Mouse (Mus musculus): ENCODE measurements around the gene Fcgbp. TPM values are rescaled to one million over a fixed set of nuclear protein-coding genes. Genes with fewer than 3 reads are reported as not detected.

Gene Fcgbp
- 0.25 and 0.40 TPM in 2 replicates for polyA plus RNA-seq (2016; fragmentation: Nextera tagmentation; extraction: Ambion mirVana)

- 87% methylated on average over 21 of the region's 21 CpGs for WGBS
- H3K4me1 ChIP-seq, result no peaks in the 10 kb centered on the region
- DNase-seq (ENCODE audit: extremely low spot score, low spot score), result no peak
These were observed at the start of gene Fcgbp for GRCm38 (mm10) chr7:28070531-28071298. TSS of gene Fcgbp (plus strand) at chr7:28071236.

GRCm38 (mm10) chr7:28044524-28044923, 26.5 kb upstream of the Fcgbp start:
- DNase-seq (ENCODE audit: extremely low spot score, low spot score), result no peak
- H3K9me3 ChIP-seq, result no peaks in the 10 kb centered on the region
- H3K4me3 ChIP-seq, result no peak overlapping the region
- WGBS, result 88% methylated on average over 4 of the region's 4 CpGs
- no peak overlapping the region for H3K27ac ChIP-seq
- no peaks in the 10 kb centered on the region for H3K27me3 ChIP-seq (ENCODE audit: poor library complexity, severe bottlenecking)
- H3K36me3 ChIP-seq (replicated peaks), result peaks cover 95% of the 10 kb centered on the region
- peaks cover 13% of the 10 kb centered on the region for H3K4me1 ChIP-seq

More at GRCm38 (mm10) chr7:28070531-28071298, at the start of gene Fcgbp:
- Histone ChIP-seq H3K9me3 (no peaks in the 10 kb centered on the region), H3K27ac (no peak within 1 kb of the TSS), H3K36me3 (replicated peaks) (no peaks in the 10 kb centered on the region), H3K4me3 (no peak within 1 kb of the TSS), H3K27me3 (ENCODE audit: poor library complexity, severe bottlenecking) (no peaks in the 10 kb centered on the region)

GRCm38 (mm10) chr7:28049476-28050409, 21.3 kb upstream of the Fcgbp start, which contains the start of gene Psmc4:
TSS of gene Psmc4 (minus strand) at chr7:28050101.
- Histone ChIP-seq H3K4me3 (peak within 1 kb of the TSS; percentile 78), H3K27ac (peak within 1 kb of the TSS; percentile 88), H3K27me3 (ENCODE audit: poor library complexity, severe bottlenecking) (no peaks in the 10 kb centered on the region), H3K9me3 (no peaks in the 10 kb centered on the region), H3K4me1 (peaks cover 17% of the 10 kb centered on the region), H3K36me3 (replicated peaks) (peaks cover 43% of the 10 kb centered on the region)
- DNase-seq (ENCODE audit: extremely low spot score, low spot score), result peak; percentile 95
- WGBS, result under 1% methylated on average over 52 of the region's 52 CpGs

DNA sequence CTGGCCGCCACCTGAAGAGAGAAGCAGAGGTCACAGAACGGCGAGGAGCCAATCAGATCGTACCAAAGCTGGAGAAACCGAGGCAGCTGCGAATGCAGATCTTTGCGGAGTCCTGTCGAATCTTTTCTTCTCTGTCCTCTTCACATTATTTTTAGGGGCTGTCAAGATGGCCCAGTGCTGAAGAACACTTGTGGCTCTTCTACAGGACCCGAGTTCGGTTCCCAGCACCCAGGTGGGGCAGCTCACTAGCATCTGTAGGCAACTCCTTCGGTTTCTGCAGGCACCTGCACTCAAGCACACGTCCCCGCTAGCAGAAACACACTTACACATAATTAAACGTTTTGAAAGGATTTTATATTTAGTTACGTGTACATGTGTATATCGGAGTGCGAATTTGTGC, 20.5 kb upstream of the Fcgbp start:
- Histone ChIP-seq H3K36me3 (replicated peaks) (peaks cover 34% of the 10 kb centered on the region), H3K4me1 (peaks cover 17% of the 10 kb centered on the region), H3K27me3 (ENCODE audit: poor library complexity, severe bottlenecking) (no peaks in the 10 kb centered on the region), H3K27ac (peak overlapping the region; percentile 88), H3K4me3 (peak overlapping the region; percentile 78), H3K9me3 (no peaks in the 10 kb centered on the region)
- DNase-seq (ENCODE audit: extremely low spot score, low spot score), result no peak
- 62% methylated on average over 17 of the region's 17 CpGs for WGBS

GRCm38 (mm10) chr7:28053046-28053930, 17.7 kb upstream of the Fcgbp start:
- H3K4me1 ChIP-seq, result peaks cover 16% of the 10 kb centered on the region
- H3K36me3 ChIP-seq (replicated peaks), result peaks cover 7% of the 10 kb centered on the region
- H3K4me3 ChIP-seq, result no peak overlapping the region
- H3K9me3 ChIP-seq, result no peaks in the 10 kb centered on the region
- DNase-seq (ENCODE audit: extremely low spot score, low spot score), result no peak
- H3K27ac ChIP-seq, result no peak overlapping the region
- 86% methylated on average over 6 of the region's 6 CpGs for WGBS
- no peaks in the 10 kb centered on the region for H3K27me3 ChIP-seq (ENCODE audit: poor library complexity, severe bottlenecking)

GRCm38 (mm10) chr7:28059972-28060371, 11.1 kb upstream of the Fcgbp start:
- H3K4me3 ChIP-seq, result no peak overlapping the region
- H3K9me3 ChIP-seq, result peaks cover 7% of the 10 kb centered on the region; the same call in 1 of the 2 replicates
- H3K4me1 ChIP-seq, result no peaks in the 10 kb centered on the region
- no peak overlapping the region for H3K27ac ChIP-seq
- H3K27me3 ChIP-seq (ENCODE audit: poor library complexity, severe bottlenecking), result no peaks in the 10 kb centered on the region
- no peaks in the 10 kb centered on the region for H3K36me3 ChIP-seq (replicated peaks)
- DNase-seq (ENCODE audit: extremely low spot score, low spot score), result no peak
- 93% methylated on average over 1 of the region's 1 CpGs for WGBS

GRCm38 (mm10) chr7:28068661-28069060, 2.4 kb upstream of the Fcgbp start:
- Histone ChIP-seq H3K4me3 (no peak overlapping the region), H3K36me3 (replicated peaks) (no peaks in the 10 kb centered on the region), H3K27ac (no peak overlapping the region), H3K4me1 (no peaks in the 10 kb centered on the region), H3K9me3 (peaks cover under 1% of the 10 kb centered on the region; the same call in 1 of the 2 replicates), H3K27me3 (ENCODE audit: poor library complexity, severe bottlenecking) (no peaks in the 10 kb centered on the region)
- no peak for DNase-seq (ENCODE audit: extremely low spot score, low spot score)
- 81% methylated on average over 3 of the region's 3 CpGs for WGBS

DNA sequence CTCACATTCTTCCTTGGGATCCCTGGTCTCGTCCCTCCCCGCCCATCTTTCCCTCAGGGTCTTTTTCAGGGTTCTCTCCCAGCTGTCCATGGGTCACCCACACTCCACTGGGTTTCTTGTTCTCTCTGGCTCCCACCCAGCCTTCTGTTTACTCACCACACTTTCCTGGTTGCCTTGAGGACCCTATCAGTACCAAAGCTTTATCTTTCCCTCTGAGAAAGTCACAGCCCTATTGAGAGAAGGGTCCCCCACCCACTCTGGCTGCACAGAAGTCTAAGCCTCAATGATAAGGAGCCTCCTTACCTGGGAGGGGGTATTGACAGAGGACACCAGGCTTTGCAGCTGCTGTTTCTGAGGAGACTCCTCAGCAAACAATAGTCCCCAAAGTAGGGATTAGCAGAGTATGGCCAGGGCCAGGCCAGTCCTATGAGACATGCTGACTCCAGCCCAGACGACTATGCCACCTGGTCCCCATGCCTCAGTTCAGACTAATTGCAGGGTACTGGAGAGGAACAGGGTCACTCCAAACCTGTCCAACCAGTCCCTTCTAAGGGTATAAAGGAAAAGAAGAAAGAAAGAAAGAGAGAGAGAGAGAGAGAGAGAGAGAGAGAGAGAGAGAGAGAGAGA, 1.4 kb upstream of the Fcgbp start:
- H3K27ac ChIP-seq, result no peak overlapping the region

DNA sequence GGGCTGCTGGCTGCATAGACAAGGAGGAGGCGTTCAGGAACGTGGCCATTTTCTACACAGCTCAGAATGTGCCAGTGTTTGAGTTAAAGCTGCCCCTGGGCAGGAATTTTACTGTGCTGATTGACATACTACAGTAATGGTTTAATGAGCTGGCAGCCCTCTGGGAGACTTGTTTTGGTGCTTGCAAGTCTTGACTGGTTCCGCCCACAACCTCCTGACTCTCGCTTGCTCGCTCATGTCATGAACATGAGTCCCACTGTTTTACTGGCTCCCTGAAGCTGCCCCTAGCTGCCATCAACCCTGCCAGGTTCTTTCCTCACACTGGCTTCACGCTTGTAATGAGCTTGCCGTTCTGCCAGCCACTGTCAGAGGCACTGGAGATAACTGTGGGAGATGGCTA, 13.2 kb downstream of the Fcgbp start:
- peaks cover 7% of the 10 kb centered on the region; the same call in 1 of the 2 replicates for H3K9me3 ChIP-seq
- no peak for DNase-seq (ENCODE audit: extremely low spot score, low spot score)
- no peaks in the 10 kb centered on the region for H3K4me1 ChIP-seq
- H3K4me3 ChIP-seq, result no peak overlapping the region
- H3K27me3 ChIP-seq (ENCODE audit: poor library complexity, severe bottlenecking), result no peaks in the 10 kb centered on the region
- no peak overlapping the region for H3K27ac ChIP-seq
- H3K36me3 ChIP-seq (replicated peaks), result no peaks in the 10 kb centered on the region
- 93% methylated on average over 7 of the region's 7 CpGs for WGBS

More for the DNA sequence above, 1.4 kb upstream of the Fcgbp start:
- Histone ChIP-seq H3K4me3 (no peak overlapping the region), H3K9me3 (no peaks in the 10 kb centered on the region), H3K4me1 (no peaks in the 10 kb centered on the region), H3K27me3 (ENCODE audit: poor library complexity, severe bottlenecking) (no peaks in the 10 kb centered on the region), H3K36me3 (replicated peaks) (no peaks in the 10 kb centered on the region)
- WGBS, result 51% methylated on average over 3 of the region's 3 CpGs
- DNase-seq (ENCODE audit: extremely low spot score, low spot score), result no peak

GRCm38 (mm10) chr7:28086236-28086635, 15.2 kb downstream of the Fcgbp start:
- no peak for DNase-seq (ENCODE audit: extremely low spot score, low spot score)
- 84% methylated on average over 16 of the region's 16 CpGs for WGBS
- Histone ChIP-seq H3K4me3 (no peak overlapping the region), H3K27ac (no peak overlapping the region), H3K4me1 (no peaks in the 10 kb centered on the region), H3K27me3 (ENCODE audit: poor library complexity, severe bottlenecking) (no peaks in the 10 kb centered on the region), H3K9me3 (peaks cover 7% of the 10 kb centered on the region; the same call in 1 of the 2 replicates), H3K36me3 (replicated peaks) (no peaks in the 10 kb centered on the region)

GRCm38 (mm10) chr7:28093541-28093940, 22.5 kb downstream of the Fcgbp start:
- no peak overlapping the region for H3K4me3 ChIP-seq
- no peak overlapping the region for H3K27ac ChIP-seq
- peaks cover 2% of the 10 kb centered on the region; the same call in 1 of the 2 replicates for H3K9me3 ChIP-seq
- H3K27me3 ChIP-seq (ENCODE audit: poor library complexity, severe bottlenecking), result no peaks in the 10 kb centered on the region
- H3K36me3 ChIP-seq (replicated peaks), result no peaks in the 10 kb centered on the region
- WGBS, result 53% methylated on average over 11 of the region's 11 CpGs
- H3K4me1 ChIP-seq, result peaks cover 6% of the 10 kb centered on the region; the same call in 1 of the 2 replicates
- DNase-seq (ENCODE audit: extremely low spot score, low spot score), result no peak
